Mouse (Mus musculus): Measurements from ENCODE around the gene Ormdl2.

GRCm38 (mm10) chr10:128803771-128804270 is 17.6 kb downstream of the Ormdl2 start, which contains the start of gene Dnajc14:
- TF ChIP-seq CTCF (IDR thresholded peaks at IDR 0.05), result no peak
- no peak for TF ChIP-seq EP300 (IDR thresholded peaks at IDR 0.05)

Measured in lung, postnatal 0 days (tissue).